Mouse (Mus musculus): ENCODE measurements at regions not wholly inside any gene's neighbourhood (a gene's known extent, or its start where the extent isn't known, plus 50 kb on each side); places are given as distances from the start of the nearest gene placed in this dataset.

DNA sequence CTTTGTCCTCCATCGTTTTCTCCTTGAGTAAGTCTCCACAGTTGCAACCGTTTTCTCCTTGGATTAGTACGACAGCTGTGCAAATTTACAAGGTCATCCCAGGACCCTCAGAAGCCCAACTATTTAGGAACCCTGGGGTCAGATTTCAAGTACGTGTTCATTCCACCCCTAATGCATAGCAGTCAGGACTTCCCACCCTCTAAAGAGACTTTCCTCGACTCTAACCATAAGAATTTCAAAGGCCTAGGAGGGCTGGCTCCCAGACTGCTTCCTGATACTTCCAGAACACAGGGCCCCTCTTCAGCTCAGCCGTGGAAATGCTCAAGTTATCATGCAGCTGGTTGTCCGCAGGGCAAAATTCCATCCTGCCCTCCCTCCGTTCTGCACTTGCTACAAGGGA is 202.7 kb upstream of the Irx2 start:
- H3K27ac ChIP-seq: no peak overlapping the region
- no peak overlapping the region for H3K4me3 ChIP-seq (ENCODE audit: low read length)
- H3K9me3 ChIP-seq (ENCODE audit: low read length): no peaks in the 10 kb centered on the region
- ATAC-seq (no peak), DNase-seq (ENCODE audit: low spot score) (no peak)
- H3K36me3 ChIP-seq (ENCODE audit: insufficient read depth, low read length): no peaks in the 10 kb centered on the region
- no peak for TF ChIP-seq CTCF (IDR thresholded peaks at IDR 0.05; ENCODE audit: low read depth)
- H3K4me1 ChIP-seq (ENCODE audit: insufficient read depth, low read length): no peaks in the 10 kb centered on the region
- H3K9ac ChIP-seq (replicated peaks; ENCODE audit: low read length): no peak overlapping the region
- no peaks in the 10 kb centered on the region for H3K27me3 ChIP-seq (ENCODE audit: insufficient read depth, low read length)
- H3K4me2 ChIP-seq (ENCODE audit: low read depth, low read length): no peak overlapping the region
- 57% methylated on average over 8 of the region's 8 CpGs for WGBS

DNA sequence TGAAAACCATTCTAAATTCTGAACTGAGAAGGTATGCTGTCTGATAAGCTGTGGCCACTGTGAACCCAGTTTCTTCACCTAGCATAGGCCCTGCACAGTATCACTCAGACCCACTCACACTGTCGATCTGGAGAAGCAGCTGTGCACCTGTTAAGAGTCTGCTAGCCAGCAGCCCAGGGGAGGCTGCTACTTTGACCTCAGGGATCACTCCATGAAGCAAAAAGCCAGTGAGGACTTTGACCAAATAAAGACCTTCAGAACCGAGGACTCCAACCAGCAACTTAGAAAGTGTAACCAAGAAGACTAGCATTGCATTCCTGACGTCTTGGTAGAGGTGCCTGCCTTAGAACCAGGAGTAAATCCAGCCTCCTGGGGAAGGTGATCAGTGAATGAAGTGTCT is 183.3 kb upstream of the Irx2 start:
- no peak overlapping the region for H3K9ac ChIP-seq (replicated peaks; ENCODE audit: low read length)
- ATAC-seq (no peak), DNase-seq (ENCODE audit: low spot score) (no peak)
- WGBS: 82% methylated on average over 3 of the region's 3 CpGs
- H3K36me3 ChIP-seq (ENCODE audit: insufficient read depth, low read length): no peaks in the 10 kb centered on the region
- no peak overlapping the region for H3K27ac ChIP-seq
- H3K27me3 ChIP-seq (ENCODE audit: insufficient read depth, low read length): no peaks in the 10 kb centered on the region
- H3K4me2 ChIP-seq (ENCODE audit: low read depth, low read length): no peak overlapping the region
- H3K9me3 ChIP-seq (ENCODE audit: low read length): no peaks in the 10 kb centered on the region
- TF ChIP-seq CTCF (IDR thresholded peaks at IDR 0.05; ENCODE audit: low read depth): no peak
- H3K4me3 ChIP-seq (ENCODE audit: low read length): no peak overlapping the region
- no peaks in the 10 kb centered on the region for H3K4me1 ChIP-seq (ENCODE audit: insufficient read depth, low read length)

DNA sequence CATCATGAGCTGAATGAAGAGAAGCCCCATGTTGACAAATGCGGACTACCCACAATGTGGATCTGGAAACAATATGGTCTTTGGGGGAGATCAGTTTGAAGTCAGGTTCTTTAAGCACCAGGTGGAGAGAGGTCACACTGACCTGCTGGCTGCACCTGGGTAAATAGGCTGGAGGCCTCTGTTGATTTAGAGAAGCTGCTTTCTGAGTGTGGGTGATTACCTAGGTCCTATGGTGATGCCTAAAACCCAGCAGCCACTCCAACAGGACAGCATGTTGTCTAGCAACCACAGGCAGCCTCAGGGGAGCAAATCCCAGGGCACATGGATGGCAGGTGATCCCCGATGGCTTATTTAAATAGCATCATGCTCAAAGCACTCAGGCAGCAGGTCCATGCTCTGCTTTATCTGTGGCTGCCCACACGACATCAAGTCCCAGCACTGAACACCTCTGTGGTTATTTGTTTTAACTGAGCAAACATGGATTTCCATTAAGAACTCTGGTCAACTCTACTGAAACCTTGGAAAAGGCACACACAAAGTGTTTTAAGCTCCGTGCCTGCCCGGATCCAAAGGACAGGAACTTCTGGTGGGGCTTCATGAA is 180.1 kb upstream of the Irx2 start:
- Histone ChIP-seq H3K27ac (no peak overlapping the region), H3K4me2 (ENCODE audit: low read depth, low read length) (no peak overlapping the region), H3K9ac (replicated peaks; ENCODE audit: low read length) (no peak overlapping the region), H3K36me3 (ENCODE audit: insufficient read depth, low read length) (no peaks in the 10 kb centered on the region), H3K9me3 (ENCODE audit: low read length) (no peaks in the 10 kb centered on the region), H3K4me3 (ENCODE audit: low read length) (no peak overlapping the region), H3K4me1 (ENCODE audit: insufficient read depth, low read length) (no peaks in the 10 kb centered on the region), H3K27me3 (ENCODE audit: insufficient read depth, low read length) (no peaks in the 10 kb centered on the region)
- ATAC-seq (no peak), DNase-seq (ENCODE audit: low spot score) (no peak)
- WGBS: 86% methylated on average over 5 of the region's 5 CpGs
- no peak for TF ChIP-seq CTCF (IDR thresholded peaks at IDR 0.05; ENCODE audit: low read depth)

DNA sequence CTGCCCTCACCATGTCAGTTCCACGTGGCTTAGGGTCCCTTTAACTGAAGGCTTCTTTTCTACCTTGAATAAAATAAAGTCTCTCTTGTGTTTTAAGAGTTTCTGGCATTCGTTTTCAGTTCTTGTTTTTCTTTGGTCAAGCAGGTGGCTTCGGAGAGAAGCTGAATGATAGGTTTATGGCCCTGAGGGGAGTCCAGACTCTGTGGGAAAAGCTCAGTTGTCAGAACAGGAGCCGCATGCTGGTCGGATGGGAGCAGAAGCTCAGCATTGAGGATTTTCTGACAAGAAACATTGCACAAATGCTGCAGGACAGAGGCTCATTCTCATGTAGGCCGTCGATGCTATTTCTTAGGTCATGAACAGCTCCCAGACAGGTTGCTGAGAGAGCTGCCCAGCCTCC is 133.3 kb upstream of the Irx2 start:
- no peaks in the 10 kb centered on the region for H3K27me3 ChIP-seq (ENCODE audit: insufficient read depth, low read length)
- ATAC-seq (no peak), DNase-seq (ENCODE audit: low spot score) (no peak)
- no peaks in the 10 kb centered on the region for H3K9me3 ChIP-seq (ENCODE audit: low read length)
- no peak for TF ChIP-seq CTCF (IDR thresholded peaks at IDR 0.05; ENCODE audit: low read depth)
- no peak overlapping the region for H3K9ac ChIP-seq (replicated peaks; ENCODE audit: low read length)
- H3K27ac ChIP-seq: no peak overlapping the region
- no peak overlapping the region for H3K4me3 ChIP-seq (ENCODE audit: low read length)
- no peak overlapping the region for H3K4me2 ChIP-seq (ENCODE audit: low read depth, low read length)
- no peaks in the 10 kb centered on the region for H3K4me1 ChIP-seq (ENCODE audit: insufficient read depth, low read length)
- 84% methylated on average over 7 of the region's 7 CpGs for WGBS
- no peaks in the 10 kb centered on the region for H3K36me3 ChIP-seq (ENCODE audit: insufficient read depth, low read length)

DNA sequence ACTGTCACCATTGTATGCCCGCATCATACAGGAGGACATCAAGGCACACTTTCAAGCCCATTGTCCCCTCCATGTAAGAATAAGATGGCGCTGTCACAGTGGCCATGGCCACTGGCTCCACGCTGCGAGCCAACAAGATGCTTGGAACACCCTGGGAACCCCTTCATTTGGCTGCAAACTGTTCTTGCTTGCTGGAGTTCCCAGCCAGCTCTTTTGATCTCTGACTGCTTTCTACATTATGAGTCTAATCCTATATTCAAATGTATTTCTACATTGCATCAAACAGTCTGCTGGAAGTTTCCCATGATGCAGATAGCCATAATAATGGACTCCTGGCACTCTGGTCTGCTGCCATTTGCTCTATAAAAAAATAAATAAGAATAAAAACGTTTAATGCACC is 131.6 kb upstream of the Irx2 start:
- ATAC-seq (no peak), DNase-seq (ENCODE audit: low spot score) (no peak)
- no peaks in the 10 kb centered on the region for H3K4me1 ChIP-seq (ENCODE audit: insufficient read depth, low read length)
- no peak overlapping the region for H3K9ac ChIP-seq (replicated peaks; ENCODE audit: low read length)
- H3K4me2 ChIP-seq (ENCODE audit: low read depth, low read length): no peak overlapping the region
- H3K27ac ChIP-seq: no peak overlapping the region
- no peaks in the 10 kb centered on the region for H3K36me3 ChIP-seq (ENCODE audit: insufficient read depth, low read length)
- H3K27me3 ChIP-seq (ENCODE audit: insufficient read depth, low read length): no peaks in the 10 kb centered on the region
- H3K9me3 ChIP-seq (ENCODE audit: low read length): no peaks in the 10 kb centered on the region
- no peak for TF ChIP-seq CTCF (IDR thresholded peaks at IDR 0.05; ENCODE audit: low read depth)
- no peak overlapping the region for H3K4me3 ChIP-seq (ENCODE audit: low read length)
- 67% methylated on average over 5 of the region's 5 CpGs for WGBS

DNA sequence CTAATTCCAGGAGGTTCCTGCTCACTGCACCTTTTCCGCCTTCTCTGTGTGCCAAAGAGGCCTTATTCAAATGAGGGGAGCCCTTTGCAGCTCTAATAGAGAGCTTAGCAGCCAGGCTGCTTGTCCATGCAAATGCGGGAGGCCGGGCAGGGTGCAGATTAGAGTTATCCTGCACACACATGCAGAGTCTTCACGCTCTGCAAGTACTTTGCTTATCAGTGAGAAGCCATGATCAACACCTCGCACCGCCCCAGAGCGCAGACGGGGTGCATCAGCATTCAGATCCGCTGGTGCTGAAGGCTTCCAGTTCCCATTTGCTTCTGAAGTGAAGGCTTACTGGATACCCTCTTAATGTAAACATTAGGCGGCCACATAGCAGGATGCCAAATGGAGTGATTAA is 131.1 kb upstream of the Irx2 start:
- Histone ChIP-seq H3K27me3 (ENCODE audit: insufficient read depth, low read length) (no peaks in the 10 kb centered on the region), H3K36me3 (ENCODE audit: insufficient read depth, low read length) (no peaks in the 10 kb centered on the region), H3K9ac (replicated peaks; ENCODE audit: low read length) (no peak overlapping the region), H3K4me3 (ENCODE audit: low read length) (no peak overlapping the region), H3K27ac (no peak overlapping the region), H3K4me2 (ENCODE audit: low read depth, low read length) (no peak overlapping the region), H3K9me3 (ENCODE audit: low read length) (no peaks in the 10 kb centered on the region), H3K4me1 (ENCODE audit: insufficient read depth, low read length) (no peaks in the 10 kb centered on the region)
- no peak for TF ChIP-seq CTCF (IDR thresholded peaks at IDR 0.05; ENCODE audit: low read depth)
- 19% methylated on average over 10 of the region's 10 CpGs for WGBS
- peak; percentile 25 for DNase-seq (ENCODE audit: low spot score)
- no peak for ATAC-seq

DNA sequence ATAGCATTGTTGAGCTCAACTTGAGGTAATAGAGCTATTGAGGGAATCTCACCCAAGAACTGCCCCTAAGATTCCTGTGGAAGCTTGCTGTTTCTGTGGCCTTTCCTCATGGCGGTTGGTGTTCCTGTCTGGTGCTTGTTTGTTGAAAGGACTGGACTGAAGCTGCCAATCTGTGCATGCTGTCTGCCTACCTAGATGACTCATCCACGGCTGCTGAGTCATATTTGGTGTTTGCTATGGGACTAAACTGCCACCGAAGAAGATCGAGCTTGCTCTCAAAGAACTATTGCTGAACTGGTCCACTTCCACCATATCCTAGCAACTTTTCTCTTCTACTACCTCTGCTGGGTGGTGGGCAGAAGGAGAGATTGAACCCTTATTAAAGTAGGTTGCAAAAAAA is 122.7 kb upstream of the Irx2 start:
- TF ChIP-seq CTCF (IDR thresholded peaks at IDR 0.05; ENCODE audit: low read depth): no peak
- no peaks in the 10 kb centered on the region for H3K4me1 ChIP-seq (ENCODE audit: insufficient read depth, low read length)
- H3K36me3 ChIP-seq (ENCODE audit: insufficient read depth, low read length): no peaks in the 10 kb centered on the region
- WGBS: 92% methylated on average over 4 of the region's 4 CpGs
- ATAC-seq (no peak), DNase-seq (ENCODE audit: low spot score) (no peak)
- no peak overlapping the region for H3K9ac ChIP-seq (replicated peaks; ENCODE audit: low read length)
- no peaks in the 10 kb centered on the region for H3K27me3 ChIP-seq (ENCODE audit: insufficient read depth, low read length)
- no peak overlapping the region for H3K4me2 ChIP-seq (ENCODE audit: low read depth, low read length)
- no peak overlapping the region for H3K4me3 ChIP-seq (ENCODE audit: low read length)
- no peak overlapping the region for H3K27ac ChIP-seq
- no peaks in the 10 kb centered on the region for H3K9me3 ChIP-seq (ENCODE audit: low read length)
